Mouse (Mus musculus): Measurements from ENCODE around the gene Exosc2. TPM values are rescaled to one million over a fixed set of nuclear protein-coding genes. Genes with fewer than 3 reads are reported as not detected.
"Not testable (repeated sequence)": the region's sequence is repeated elsewhere in the genome, so short reads cannot be mapped to it uniquely, and the experiment has no call there.

The Exosc2 gene
- polyA plus RNA-seq, 1 experiment from 2014 or later = 73.6 TPM

DNA sequence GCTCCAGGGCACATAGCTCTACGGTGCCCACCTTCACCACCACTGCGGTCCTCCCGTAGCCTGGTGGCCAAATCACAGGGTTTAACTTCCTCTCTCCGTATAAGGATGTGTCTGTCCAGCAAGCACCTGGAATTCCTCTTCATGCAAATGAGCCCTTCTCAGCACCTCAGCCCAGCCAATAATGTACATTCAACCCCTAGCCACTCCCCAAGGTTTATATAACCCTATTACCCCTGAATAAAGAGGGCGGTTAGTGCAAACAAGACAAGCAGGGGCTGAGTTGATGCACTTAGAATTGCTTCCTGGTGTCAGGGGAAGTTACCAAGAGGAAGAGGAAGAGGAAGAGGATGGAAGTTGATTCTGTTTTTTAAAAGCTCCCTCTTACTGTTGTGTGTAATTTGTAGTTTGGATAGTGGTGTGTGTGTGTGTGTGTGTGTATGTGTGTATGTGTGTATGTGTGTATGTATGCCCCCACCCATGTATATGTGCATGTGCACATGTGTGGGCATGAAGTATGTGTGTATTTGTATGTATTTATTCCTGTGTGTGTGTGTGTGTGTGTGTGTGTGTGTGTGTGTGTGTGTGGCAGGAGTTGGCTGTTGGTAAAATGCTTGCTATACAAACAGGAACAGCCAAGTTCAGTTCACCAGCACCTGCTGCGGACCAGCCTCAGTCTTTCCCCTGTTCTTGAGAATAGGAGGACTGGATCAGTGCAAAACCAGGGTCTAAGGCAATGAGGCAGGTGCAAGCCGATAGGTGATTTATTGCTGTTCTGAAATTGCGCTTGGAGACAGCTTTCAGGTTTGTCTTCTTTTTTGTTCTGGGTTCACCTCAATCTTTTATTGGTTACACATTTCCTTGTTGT, 7.3 kb upstream of the Exosc2 start:
- H3K4me1 ChIP-seq (ENCODE audit: control insufficient read depth, insufficient read depth, low read length) = no peaks in the 10 kb centered on the region
- H3K9me3 ChIP-seq (ENCODE audit: control insufficient read depth, low read length) = no peaks in the 10 kb centered on the region
- no peak overlapping the region for H3K4me2 ChIP-seq (replicated peaks; ENCODE audit: low read depth, low read length)
- H3K9ac ChIP-seq (ENCODE audit: low read depth, low read length) = no peak overlapping the region
- WGBS = 57% methylated on average over 8 of the region's 8 CpGs
- no peak overlapping the region for H3K27ac ChIP-seq (ENCODE audit: low read depth, low read length)
- no peak for ATAC-seq (ENCODE audit: low FRiP score, low TSS enrichment)
- H3K4me3 ChIP-seq (ENCODE audit: low read length) = no peak overlapping the region
- 0 out of 2 replicates have a peak, but pooled peaks cover under 1% of the 10 kb centered on the region for H3K27me3 ChIP-seq (ENCODE audit: control insufficient read depth, insufficient read depth, low read length)
- H3K36me3 ChIP-seq (ENCODE audit: control insufficient read depth, insufficient read depth, low read length) = no peaks in the 10 kb centered on the region

GRCm38 (mm10) chr2:31663804-31664180, 6.7 kb upstream of the Exosc2 start:
- H3K4me1 ChIP-seq (ENCODE audit: control insufficient read depth, insufficient read depth, low read length) = no peaks in the 10 kb centered on the region

DNA sequence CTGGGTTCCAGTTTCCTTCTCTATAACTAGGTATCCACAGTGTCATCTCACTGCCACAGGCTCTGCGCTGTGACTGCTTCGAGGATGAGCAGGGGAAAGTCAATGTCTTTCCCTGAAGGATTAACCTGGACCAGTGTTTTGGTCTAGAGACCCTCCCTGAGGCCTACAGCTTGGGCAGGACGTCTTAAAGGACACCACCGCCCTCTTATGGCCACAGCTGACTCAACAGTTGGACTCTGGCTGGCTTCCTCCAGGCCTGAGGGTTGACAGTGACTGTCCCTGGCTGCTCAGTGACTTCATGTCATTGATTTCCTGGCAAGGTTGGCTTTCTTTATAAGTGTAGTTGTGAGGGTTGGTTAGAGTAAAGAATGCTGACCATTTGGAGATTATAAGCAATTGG, 3.2 kb upstream of the Exosc2 start:
- no peak overlapping the region for H3K27ac ChIP-seq (ENCODE audit: low read depth, low read length)
- peaks cover 11% of the 10 kb centered on the region; the same call in 1 of the 2 replicates for H3K4me1 ChIP-seq (ENCODE audit: control insufficient read depth, insufficient read depth, low read length)
- no peaks in the 10 kb centered on the region for H3K9me3 ChIP-seq (ENCODE audit: control insufficient read depth, low read length)
- ATAC-seq (ENCODE audit: low FRiP score, low TSS enrichment) = no peak
- no peak overlapping the region for H3K4me2 ChIP-seq (replicated peaks; ENCODE audit: low read depth, low read length)
- H3K4me3 ChIP-seq (ENCODE audit: low read length) = no peak overlapping the region
- no peaks in the 10 kb centered on the region for H3K27me3 ChIP-seq (ENCODE audit: control insufficient read depth, insufficient read depth, low read length)
- peaks cover under 1% of the 10 kb centered on the region; the same call in 1 of the 2 replicates for H3K36me3 ChIP-seq (ENCODE audit: control insufficient read depth, insufficient read depth, low read length)
- H3K9ac ChIP-seq (ENCODE audit: low read depth, low read length) = no peak overlapping the region
- WGBS = 24% methylated on average over 4 of the region's 4 CpGs

More at GRCm38 (mm10) chr2:31663804-31664180, 6.7 kb upstream of the Exosc2 start:
- Histone ChIP-seq H3K9me3 (ENCODE audit: control insufficient read depth, low read length) (no peaks in the 10 kb centered on the region), H3K27me3 (ENCODE audit: control insufficient read depth, insufficient read depth, low read length) (no peaks in the 10 kb centered on the region), H3K4me3 (ENCODE audit: low read length) (no peak overlapping the region), H3K4me2 (replicated peaks; ENCODE audit: low read depth, low read length) (no peak overlapping the region), H3K36me3 (ENCODE audit: control insufficient read depth, insufficient read depth, low read length) (no peaks in the 10 kb centered on the region), H3K9ac (ENCODE audit: low read depth, low read length) (no peak overlapping the region), H3K27ac (ENCODE audit: low read depth, low read length) (no peak overlapping the region)
- WGBS = 73% methylated on average over 1 of the region's 1 CpGs
- ATAC-seq (ENCODE audit: low FRiP score, low TSS enrichment) = no peak

GRCm38 (mm10) chr2:31678641-31679040, 8.1 kb downstream of the Exosc2 start:
- Histone ChIP-seq H3K9ac (ENCODE audit: low read depth, low read length) (no peak overlapping the region), H3K27me3 (ENCODE audit: control insufficient read depth, insufficient read depth, low read length) (no peaks in the 10 kb centered on the region), H3K4me2 (replicated peaks; ENCODE audit: low read depth, low read length) (no peak overlapping the region), H3K9me3 (ENCODE audit: control insufficient read depth, low read length) (no peaks in the 10 kb centered on the region), H3K27ac (ENCODE audit: low read depth, low read length) (no peak overlapping the region), H3K4me1 (ENCODE audit: control insufficient read depth, insufficient read depth, low read length) (no peaks in the 10 kb centered on the region), H3K36me3 (ENCODE audit: control insufficient read depth, insufficient read depth, low read length) (peaks cover 71% of the 10 kb centered on the region), H3K4me3 (ENCODE audit: low read length) (no peak overlapping the region)
- WGBS = 92% methylated on average over 6 of the region's 6 CpGs
- no peak for ATAC-seq (ENCODE audit: low FRiP score, low TSS enrichment)

GRCm38 (mm10) chr2:31681051-31681707, 10.7 kb downstream of the Exosc2 start:
- H3K36me3 ChIP-seq (ENCODE audit: control insufficient read depth, insufficient read depth, low read length) = peaks cover 45% of the 10 kb centered on the region
- H3K4me3 ChIP-seq (ENCODE audit: low read length); H3K4me1 ChIP-seq (ENCODE audit: control insufficient read depth, insufficient read depth, low read length); H3K4me2 ChIP-seq (replicated peaks; ENCODE audit: low read depth, low read length); H3K27ac ChIP-seq (ENCODE audit: low read depth, low read length); H3K9me3 ChIP-seq (ENCODE audit: control insufficient read depth, low read length); ATAC-seq (ENCODE audit: low FRiP score, low TSS enrichment); H3K27me3 ChIP-seq (ENCODE audit: control insufficient read depth, insufficient read depth, low read length); H3K9ac ChIP-seq (ENCODE audit: low read depth, low read length): not testable (repeated sequence)
- 86% methylated on average over 15 of the region's 15 CpGs for WGBS

- peaks cover 39% of the 10 kb centered on the region for H3K36me3 ChIP-seq (ENCODE audit: control insufficient read depth, insufficient read depth, low read length)
- 0 out of 2 replicates have a peak, but pooled peaks have one; percentile 16 for ATAC-seq (ENCODE audit: low FRiP score, low TSS enrichment)
These were observed 11.3 kb downstream of the Exosc2 start for GRCm38 (mm10) chr2:31681731-31682235.

GRCm38 (mm10) chr2:31683666-31684065, 13.2 kb downstream of the Exosc2 start:
- Histone ChIP-seq H3K36me3 (ENCODE audit: control insufficient read depth, insufficient read depth, low read length) (peaks cover 21% of the 10 kb centered on the region), H3K9me3 (ENCODE audit: control insufficient read depth, low read length) (no peaks in the 10 kb centered on the region), H3K4me1 (ENCODE audit: control insufficient read depth, insufficient read depth, low read length) (no peaks in the 10 kb centered on the region), H3K4me2 (replicated peaks; ENCODE audit: low read depth, low read length) (no peak overlapping the region), H3K27ac (ENCODE audit: low read depth, low read length) (no peak overlapping the region), H3K9ac (ENCODE audit: low read depth, low read length) (no peak overlapping the region), H3K27me3 (ENCODE audit: control insufficient read depth, insufficient read depth, low read length) (no peaks in the 10 kb centered on the region), H3K4me3 (ENCODE audit: low read length) (no peak overlapping the region)
- 38% methylated on average over 2 of the region's 2 CpGs for WGBS
- no peak for ATAC-seq (ENCODE audit: low FRiP score, low TSS enrichment)

More at GRCm38 (mm10) chr2:31681731-31682235, 11.3 kb downstream of the Exosc2 start:
- Histone ChIP-seq H3K9me3 (ENCODE audit: control insufficient read depth, low read length) (no peaks in the 10 kb centered on the region), H3K27me3 (ENCODE audit: control insufficient read depth, insufficient read depth, low read length) (no peaks in the 10 kb centered on the region), H3K4me3 (ENCODE audit: low read length) (no peak overlapping the region), H3K4me1 (ENCODE audit: control insufficient read depth, insufficient read depth, low read length) (no peaks in the 10 kb centered on the region), H3K4me2 (replicated peaks; ENCODE audit: low read depth, low read length) (no peak overlapping the region), H3K27ac (ENCODE audit: low read depth, low read length) (no peak overlapping the region), H3K9ac (ENCODE audit: low read depth, low read length) (no peak overlapping the region)
- WGBS = 76% methylated on average over 6 of the region's 6 CpGs

GRCm38 (mm10) chr2:31688074-31688925, 17.8 kb downstream of the Exosc2 start, which contains the start of gene Abl1:
Abl1 (plus strand) TSS chr2:31688376.
- ATAC-seq (ENCODE audit: low FRiP score, low TSS enrichment) = peak; percentile 99
- Histone ChIP-seq H3K4me1 (ENCODE audit: control insufficient read depth, insufficient read depth, low read length) (peaks cover 13% of the 10 kb centered on the region), H3K27me3 (ENCODE audit: control insufficient read depth, insufficient read depth, low read length) (no peaks in the 10 kb centered on the region), H3K9me3 (ENCODE audit: control insufficient read depth, low read length) (no peaks in the 10 kb centered on the region), H3K4me3 (ENCODE audit: low read length) (peak within 1 kb of the TSS; percentile 97), H3K27ac (ENCODE audit: low read depth, low read length) (peak within 1 kb of the TSS; percentile 88), H3K36me3 (ENCODE audit: control insufficient read depth, insufficient read depth, low read length) (no peaks in the 10 kb centered on the region), H3K4me2 (replicated peaks; ENCODE audit: low read depth, low read length) (peak within 1 kb of the TSS; percentile 63), H3K9ac (ENCODE audit: low read depth, low read length) (peak within 1 kb of the TSS; percentile 92)
- WGBS = under 1% methylated on average over 64 of the region's 64 CpGs

Data from kidney, embryonic 14.5 days (tissue).